In genomic region chr10:8134398-8134797, GRCm38 (mm10) we compare ENCODE assay signal across 22 mouse cellular contexts.
DNase-seq lines count a peak whose midpoint lies in the region; ATAC-seq lines count a peak whose summit lies in the region.
"Had no signal": no experiment of that assay in that cellular context is flagged by ENCODE, and none has a peak within 500 bp of the region (broad histone marks: within the 10 kb centered on the region; RNA-seq: fewer than 3 reads in every experiment).

No protein-coding gene starts in this region.

- DNase-seq in forebrain, embryonic 10.5 days (ENCODE audit: extremely low spot score, low spot score): no peak
- no peak for DNase-seq in forebrain, embryonic 14.5 days (ENCODE audit: low spot score)
- peak; percentile 23 for DNase-seq in hindbrain, embryonic 14.5 days (ENCODE audit: low spot score)
- DNase-seq in adrenal gland, postnatal 36 days: no peak
- DNase-seq in ovary, postnatal 36 days (ENCODE audit: low spot score): no peak
- DNase-seq: adrenal gland, postnatal 10 days; cerebellum, adult 2 months; cerebellum, postnatal 36 days; gastrocnemius, adult 2 months; heart, postnatal 36 days; kidney, adult 11 months; kidney, postnatal 36 days; liver; lung, postnatal 14 days; right cerebral cortex, postnatal 14 days; thymus, adult 2 months had no signal

- peak overlapping the region; percentile 51 for H3K27ac ChIP-seq in forebrain, embryonic 10.5 days
- no peak overlapping the region for H3K27ac ChIP-seq in forebrain, embryonic 14.5 days (ENCODE audit: low read depth, low read length)
- no peak overlapping the region for H3K27ac ChIP-seq in hindbrain, embryonic 14.5 days
- H3K27ac ChIP-seq in hindbrain, embryonic 12.5 days: no peak overlapping the region
- 0 out of 2 replicates have a peak overlapping the region, but pooled peaks have one; percentile 11 for H3K27ac ChIP-seq in midbrain, embryonic 15.5 days
- H3K27ac ChIP-seq in midbrain, embryonic 16.5 days (ENCODE audit: low read length): no peak overlapping the region
- H3K27ac ChIP-seq: gastrocnemius, adult 2 months; liver, embryonic 15.5 days; stomach, postnatal 0 days had no signal

- 92% methylated on average over 1 of the region's 1 CpGs for WGBS in forebrain, embryonic 10.5 days
- 94% methylated on average over 1 of the region's 1 CpGs for WGBS in forebrain, embryonic 14.5 days
- WGBS in hindbrain, embryonic 14.5 days: 94% methylated on average over 1 of the region's 1 CpGs
- 100% methylated on average over 1 of the region's 1 CpGs for WGBS in hindbrain, embryonic 12.5 days
- WGBS in midbrain, embryonic 15.5 days: 86% methylated on average over 1 of the region's 1 CpGs
- 100% methylated on average over 1 of the region's 1 CpGs for WGBS in midbrain, embryonic 16.5 days

- H3K4me2 ChIP-seq in forebrain, embryonic 14.5 days (ENCODE audit: low read length): no peak overlapping the region
- H3K4me2 ChIP-seq in hindbrain, embryonic 14.5 days (replicated peaks): no peak overlapping the region
- no peak overlapping the region for H3K4me2 ChIP-seq in hindbrain, embryonic 12.5 days (replicated peaks)
- no peak overlapping the region for H3K4me2 ChIP-seq in midbrain, embryonic 15.5 days
- no peak overlapping the region for H3K4me2 ChIP-seq in midbrain, embryonic 16.5 days (ENCODE audit: low read length)
- H3K4me2 ChIP-seq: kidney, embryonic 15.5 days; liver, embryonic 15.5 days had no signal

- peaks cover 44% of the 10 kb centered on the region for H3K4me1 ChIP-seq in forebrain, embryonic 10.5 days
- H3K4me1 ChIP-seq in forebrain, embryonic 14.5 days (ENCODE audit: control insufficient read depth, insufficient read depth, low read length): no peaks in the 10 kb centered on the region; the same call in 1 of the 2 replicates
- H3K4me1 ChIP-seq in hindbrain, embryonic 14.5 days (replicated peaks; ENCODE audit: control insufficient read depth, insufficient read depth, low read length): 0 out of 2 replicates have a peak, but pooled peaks cover 7% of the 10 kb centered on the region
- H3K4me1 ChIP-seq in hindbrain, embryonic 12.5 days: peaks cover 18% of the 10 kb centered on the region
- peaks cover 13% of the 10 kb centered on the region for H3K4me1 ChIP-seq in midbrain, embryonic 15.5 days
- peaks cover 17% of the 10 kb centered on the region for H3K4me1 ChIP-seq in midbrain, embryonic 16.5 days (ENCODE audit: control insufficient read depth, insufficient read depth, low read length)

- H3K27me3 ChIP-seq in forebrain, embryonic 10.5 days (ENCODE audit: poor library complexity, severe bottlenecking): peaks cover 21% of the 10 kb centered on the region; the same call in 1 of the 2 replicates
- H3K27me3 ChIP-seq in forebrain, embryonic 14.5 days (replicated peaks; ENCODE audit: control insufficient read depth, insufficient read depth, low read length): no peaks in the 10 kb centered on the region
- no peaks in the 10 kb centered on the region for H3K27me3 ChIP-seq in hindbrain, embryonic 14.5 days (ENCODE audit: control insufficient read depth, insufficient read depth, low read length)
- H3K27me3 ChIP-seq in hindbrain, embryonic 12.5 days: no peaks in the 10 kb centered on the region
- H3K27me3 ChIP-seq in midbrain, embryonic 15.5 days (replicated peaks): no peaks in the 10 kb centered on the region
- H3K27me3 ChIP-seq in midbrain, embryonic 16.5 days (ENCODE audit: control insufficient read depth, insufficient read depth, low read depth, low read length): no peaks in the 10 kb centered on the region
- H3K27me3 ChIP-seq: kidney, embryonic 15.5 days; liver, embryonic 15.5 days had no signal

- H3K9ac ChIP-seq in forebrain, embryonic 14.5 days (ENCODE audit: low read length): no peak overlapping the region
- H3K9ac ChIP-seq in hindbrain, embryonic 14.5 days: no peak overlapping the region
- no peak overlapping the region for H3K9ac ChIP-seq in hindbrain, embryonic 12.5 days
- H3K9ac ChIP-seq in midbrain, embryonic 15.5 days: no peak overlapping the region
- no peak overlapping the region for H3K9ac ChIP-seq in midbrain, embryonic 16.5 days (ENCODE audit: low read depth, low read length)
- H3K9ac ChIP-seq: kidney, embryonic 15.5 days; liver, embryonic 15.5 days had no signal

- H3K36me3 ChIP-seq in forebrain, embryonic 10.5 days (replicated peaks): no peaks in the 10 kb centered on the region
- H3K36me3 ChIP-seq in forebrain, embryonic 14.5 days (ENCODE audit: control insufficient read depth, insufficient read depth, low read length): no peaks in the 10 kb centered on the region
- H3K36me3 ChIP-seq in hindbrain, embryonic 14.5 days (replicated peaks; ENCODE audit: control insufficient read depth, insufficient read depth): no peaks in the 10 kb centered on the region
- no peaks in the 10 kb centered on the region for H3K36me3 ChIP-seq in hindbrain, embryonic 12.5 days
- H3K36me3 ChIP-seq in midbrain, embryonic 15.5 days (replicated peaks): no peaks in the 10 kb centered on the region
- no peaks in the 10 kb centered on the region for H3K36me3 ChIP-seq in midbrain, embryonic 16.5 days (ENCODE audit: control insufficient read depth, insufficient read depth, low read length)
- H3K36me3 ChIP-seq: kidney, embryonic 15.5 days; liver, embryonic 15.5 days had no signal

- ATAC-seq in forebrain, embryonic 14.5 days: no peak
- no peak for ATAC-seq in hindbrain, embryonic 14.5 days (ENCODE audit: low FRiP score)
- ATAC-seq in hindbrain, embryonic 12.5 days (ENCODE audit: low FRiP score): no peak
- no peak for ATAC-seq in midbrain, embryonic 15.5 days (replicated peaks)
- no peak for ATAC-seq in midbrain, embryonic 16.5 days

- H3K4me3 ChIP-seq in forebrain, embryonic 10.5 days: no peak overlapping the region
- no peak overlapping the region for H3K4me3 ChIP-seq in forebrain, embryonic 14.5 days (ENCODE audit: low read depth, low read length)
- no peak overlapping the region for H3K4me3 ChIP-seq in hindbrain, embryonic 14.5 days (replicated peaks; ENCODE audit: low read length)
- no peak overlapping the region for H3K4me3 ChIP-seq in hindbrain, embryonic 12.5 days
- H3K4me3 ChIP-seq in midbrain, embryonic 15.5 days: no peak overlapping the region
- no peak overlapping the region for H3K4me3 ChIP-seq in midbrain, embryonic 16.5 days (ENCODE audit: low read depth, low read length)
- H3K4me3 ChIP-seq: gastrocnemius, adult 2 months; kidney, embryonic 15.5 days; liver, embryonic 15.5 days had no signal

- no peaks in the 10 kb centered on the region for H3K9me3 ChIP-seq in forebrain, embryonic 10.5 days
- H3K9me3 ChIP-seq in forebrain, embryonic 14.5 days (replicated peaks; ENCODE audit: control insufficient read depth, low read length): no peaks in the 10 kb centered on the region
- no peaks in the 10 kb centered on the region for H3K9me3 ChIP-seq in hindbrain, embryonic 14.5 days (ENCODE audit: control insufficient read depth, low read length)
- no peaks in the 10 kb centered on the region for H3K9me3 ChIP-seq in hindbrain, embryonic 12.5 days (replicated peaks)
- H3K9me3 ChIP-seq in midbrain, embryonic 15.5 days: no peaks in the 10 kb centered on the region
- H3K9me3 ChIP-seq in midbrain, embryonic 16.5 days (replicated peaks; ENCODE audit: control insufficient read depth, low read length, poor library complexity, severe bottlenecking): no peaks in the 10 kb centered on the region
- H3K9me3 ChIP-seq: kidney, embryonic 15.5 days; liver, embryonic 15.5 days had no signal

Comparison
In these comparisons a context has a peak if more than half of its experiments do, and no peak if none do; other contexts are left out.
1. H3K27ac ChIP-seq: peak in forebrain, embryonic 10.5 days (single experiment) and midbrain, embryonic 15.5 days (single experiment); none in forebrain, embryonic 14.5 days (single experiment), hindbrain, embryonic 14.5 days (single experiment), hindbrain, embryonic 12.5 days (single experiment) and midbrain, embryonic 16.5 days (single experiment).